Mouse (Mus musculus) testis, adult 2 months (tissue): ENCODE measurements around the gene Nudt1. TPM values are rescaled to one million over a fixed set of nuclear protein-coding genes. Genes with fewer than 3 reads are reported as not detected.

ENCODE experiments used
- H3K27ac ChIP-seq: fragments of 200-500 bp; 2 replicates; pipeline ENCODE4 v1.5.1; 2012; ENCODE audit warnings: low read depth, low read length; ENCODE audit not compliant: control insufficient read depth, insufficient read depth
- H3K27me3 ChIP-seq: fragments of 200-500 bp; 2 replicates; pipeline ENCODE4 v1.6.1; 2012; ENCODE audit warnings: mild to moderate bottlenecking, low read length, moderate library complexity; ENCODE audit not compliant: control insufficient read depth, insufficient read depth
- H3K36me3 ChIP-seq: fragments of 200-500 bp; 2 replicates; pipeline ENCODE4 v1.6.1; 2012; ENCODE audit warnings: mild to moderate bottlenecking, low read length; ENCODE audit not compliant: control insufficient read depth, insufficient read depth
- H3K4me1 ChIP-seq: fragments of 200-500 bp; 2 replicates; pipeline ENCODE4 v1.6.1; 2012; ENCODE audit warnings: low read length; ENCODE audit not compliant: control insufficient read depth, insufficient read depth
- H3K4me3 ChIP-seq: fragments of 200-500 bp; 2 replicates; pipeline ENCODE4 v1.5.1; 2012; ENCODE audit warnings: low read depth, mild to moderate bottlenecking, low read length, moderate library complexity, mixed read lengths; ENCODE audit not compliant: control insufficient read depth
- CTCF ChIP-seq: fragments of 200-500 bp; IDR thresholded peaks from 2 replicates; pipeline ENCODE4 v1.5.1; 2012; ENCODE audit warnings: low read depth, mild to moderate bottlenecking, inconsistent platforms, low read length, moderate library complexity; ENCODE audit not compliant: control insufficient read depth, insufficient read depth, insufficient replicate concordance
- POLR2A ChIP-seq: fragments of 200-500 bp; IDR thresholded peaks from 2 replicates; pipeline ENCODE4 v1.6.1; 2012; ENCODE audit warnings: low read depth, mild to moderate bottlenecking, inconsistent platforms, low read length, moderate library complexity; ENCODE audit not compliant: control insufficient read depth
- polyA plus RNA-seq: library from polyadenylated mRNA; depleted of rRNA; stranded (reverse); fragments of >200 nt; gene quantifications from 2 replicates; pipeline ENCODE4 v1.2.3, GENCODE M21; 2012; rRNA removed

Nudt1 gene
- polyA plus RNA-seq, result 4.1 and 4.5 TPM in 2 replicates

DNA sequence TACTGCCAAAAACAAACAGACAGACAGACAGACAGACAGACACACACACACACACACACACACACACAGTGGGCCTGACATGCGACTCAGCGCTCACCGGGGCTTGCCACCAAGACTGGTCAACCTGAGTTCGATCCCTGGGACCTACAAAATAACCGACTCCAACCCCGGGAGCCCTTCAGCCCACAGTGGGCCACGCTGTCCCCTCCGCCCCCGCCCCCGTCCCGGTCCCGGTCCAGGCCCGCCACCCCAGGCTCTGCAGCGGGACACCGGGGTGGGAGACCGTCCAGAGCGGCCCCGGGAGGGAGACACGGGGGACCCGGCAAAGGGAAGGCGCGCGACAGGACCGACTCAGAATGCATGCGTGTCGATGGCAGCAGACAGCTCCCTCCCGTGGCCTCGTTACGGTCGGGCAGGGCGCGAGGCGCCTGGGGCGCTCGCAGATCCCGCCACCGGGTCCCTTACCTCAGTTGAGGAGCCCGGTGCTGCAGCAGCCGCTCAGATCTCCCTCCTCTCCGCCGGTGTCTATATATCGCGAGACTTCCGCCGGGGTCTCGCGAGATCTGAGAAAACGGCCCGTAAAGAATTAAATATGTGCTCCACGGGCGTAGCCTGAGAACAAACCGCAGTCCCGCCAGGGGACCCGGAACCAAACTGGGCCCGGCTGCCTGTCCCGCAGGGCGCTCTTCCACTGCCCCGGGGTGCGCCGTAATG lies at the start of gene Nudt1, which contains the start of gene Mad1l1:
Gene Nudt1, plus strand, starts transcription at position 615 of the 714 bp plus-strand sequence.
Gene Mad1l1, minus strand, starts transcription at position 511 of the 714 bp plus-strand sequence.
- TF ChIP-seq POLR2A (peak; percentile 69), CTCF (no peak)
- H3K4me3 ChIP-seq, result peak within 1 kb of the TSS; percentile 96
- H3K36me3 ChIP-seq, result no peaks in the 10 kb centered on the region
- H3K27ac ChIP-seq, result peak within 1 kb of the TSS; percentile 73
- H3K4me1 ChIP-seq, result peaks cover 5% of the 10 kb centered on the region
- no peaks in the 10 kb centered on the region for H3K27me3 ChIP-seq

DNA sequence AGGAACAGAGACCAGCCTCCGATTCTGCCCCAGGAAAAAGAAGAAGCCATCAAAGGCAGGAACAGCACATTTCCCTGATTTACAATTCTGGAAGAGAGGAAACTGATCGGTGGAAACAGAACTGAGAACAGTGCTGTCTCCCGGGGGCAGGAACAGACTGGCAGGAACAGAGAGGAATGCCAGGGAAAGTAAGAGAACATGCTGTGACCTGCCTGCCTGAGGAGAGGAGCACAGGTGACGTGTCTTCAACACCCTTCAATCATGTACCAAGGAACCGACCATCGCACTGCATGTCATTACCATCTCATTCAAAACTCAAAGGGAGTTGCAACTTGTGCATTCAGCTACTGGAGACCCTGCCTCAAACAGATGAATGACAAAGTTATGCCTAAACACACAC lies 44.7 kb upstream of the Nudt1 start:
- H3K27me3 ChIP-seq, result no peaks in the 10 kb centered on the region
- H3K4me3 ChIP-seq, result no peak overlapping the region
- H3K36me3 ChIP-seq, result no peaks in the 10 kb centered on the region; the same call in 1 of the 2 replicates
- H3K4me1 ChIP-seq, result no peaks in the 10 kb centered on the region
- no peak overlapping the region for H3K27ac ChIP-seq
- no peak for TF ChIP-seq CTCF
- TF ChIP-seq POLR2A, result no peak

DNA sequence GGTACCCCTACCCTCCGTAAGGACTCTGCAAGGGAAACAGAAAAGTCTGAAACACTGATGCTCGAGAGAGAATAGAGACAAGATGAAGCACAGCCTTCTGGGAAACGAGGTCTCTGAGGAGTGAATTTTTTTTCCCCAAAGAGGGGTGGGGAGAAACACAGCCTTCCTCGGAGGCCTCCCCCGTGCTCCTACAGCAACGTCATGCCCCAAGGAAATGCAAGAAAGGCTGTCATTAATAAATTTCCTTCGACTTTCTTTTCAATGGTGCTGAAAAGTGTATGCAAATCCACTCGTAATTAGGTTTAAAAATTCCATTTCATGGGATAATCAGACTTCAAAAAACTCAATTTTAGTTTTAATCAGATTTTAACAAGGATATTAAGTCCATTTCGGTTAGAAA lies 41.3 kb upstream of the Nudt1 start:
- Histone ChIP-seq H3K27ac (no peak overlapping the region), H3K4me3 (no peak overlapping the region), H3K4me1 (no peaks in the 10 kb centered on the region), H3K36me3 (no peaks in the 10 kb centered on the region; the same call in 1 of the 2 replicates), H3K27me3 (no peaks in the 10 kb centered on the region)
- TF ChIP-seq CTCF, result no peak
- TF ChIP-seq POLR2A, result no peak

DNA sequence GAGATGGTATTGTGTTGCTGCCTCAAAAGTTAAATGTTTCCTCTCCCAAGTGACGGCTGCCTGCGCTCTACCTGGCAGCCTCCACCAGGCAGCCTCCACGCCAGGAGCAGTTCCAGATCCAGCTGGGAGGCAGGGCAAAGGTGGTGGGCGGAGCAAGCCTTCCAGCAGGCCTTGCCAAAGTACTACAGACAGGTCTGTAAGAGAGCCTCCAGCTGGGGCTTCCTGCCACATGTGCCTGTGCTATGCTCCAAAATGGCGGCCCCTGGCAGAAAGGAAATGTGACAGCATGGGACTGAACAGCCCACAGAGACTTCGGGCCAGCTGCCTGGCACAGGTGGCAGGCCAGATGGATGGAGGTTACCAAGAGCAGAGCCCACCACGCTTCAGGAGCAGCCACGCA lies 39.1 kb upstream of the Nudt1 start:
- H3K4me3 ChIP-seq, result no peak overlapping the region
- H3K27ac ChIP-seq, result no peak overlapping the region
- H3K27me3 ChIP-seq, result no peaks in the 10 kb centered on the region
- no peak for TF ChIP-seq POLR2A
- no peak for TF ChIP-seq CTCF
- H3K36me3 ChIP-seq, result no peaks in the 10 kb centered on the region
- H3K4me1 ChIP-seq, result no peaks in the 10 kb centered on the region

DNA sequence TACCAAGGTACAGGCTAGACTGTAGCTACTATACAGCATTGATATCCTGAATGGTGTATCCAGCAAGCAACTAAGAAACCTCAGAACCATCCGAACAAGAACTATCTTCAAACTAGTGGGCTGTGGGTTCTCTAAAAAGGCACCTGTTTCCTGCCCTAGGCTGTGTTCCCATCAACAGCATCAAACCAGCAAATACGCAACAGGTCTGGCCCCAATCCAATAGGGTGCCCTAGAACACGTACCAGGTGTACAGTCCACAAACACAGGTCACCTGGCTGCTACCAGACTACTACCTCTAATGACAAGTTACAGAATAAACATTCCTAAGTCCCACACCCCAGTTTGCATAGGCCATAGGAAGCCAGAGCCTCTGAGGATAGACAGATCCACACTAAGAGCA lies 38.6 kb upstream of the Nudt1 start:
- Histone ChIP-seq H3K4me3 (no peak overlapping the region), H3K36me3 (no peaks in the 10 kb centered on the region), H3K4me1 (no peaks in the 10 kb centered on the region), H3K27ac (no peak overlapping the region), H3K27me3 (no peaks in the 10 kb centered on the region)
- no peak for TF ChIP-seq CTCF
- TF ChIP-seq POLR2A, result no peak

DNA sequence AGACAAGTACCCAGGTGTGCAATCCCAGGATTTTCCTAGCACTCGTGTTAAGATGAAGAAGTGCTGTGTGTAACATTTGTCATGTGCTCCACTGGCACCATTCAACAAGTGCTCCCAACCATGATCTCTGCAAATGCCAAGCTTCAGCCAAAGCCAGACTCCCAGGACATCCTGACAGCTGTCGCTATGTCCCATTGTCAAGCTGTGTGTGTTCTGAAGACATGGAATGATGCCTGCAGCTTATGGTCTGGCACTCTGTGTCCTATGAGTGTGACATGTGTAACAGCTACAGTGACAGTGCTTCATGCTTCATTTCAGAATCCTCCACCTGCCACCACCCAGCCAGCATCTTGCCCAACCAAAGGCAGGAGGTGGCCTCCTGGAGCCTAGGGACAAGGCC lies 37.4 kb upstream of the Nudt1 start:
- Histone ChIP-seq H3K27me3 (no peaks in the 10 kb centered on the region), H3K4me1 (no peaks in the 10 kb centered on the region), H3K27ac (no peak overlapping the region), H3K36me3 (no peaks in the 10 kb centered on the region), H3K4me3 (no peak overlapping the region)
- TF ChIP-seq CTCF (no peak), POLR2A (no peak)

DNA sequence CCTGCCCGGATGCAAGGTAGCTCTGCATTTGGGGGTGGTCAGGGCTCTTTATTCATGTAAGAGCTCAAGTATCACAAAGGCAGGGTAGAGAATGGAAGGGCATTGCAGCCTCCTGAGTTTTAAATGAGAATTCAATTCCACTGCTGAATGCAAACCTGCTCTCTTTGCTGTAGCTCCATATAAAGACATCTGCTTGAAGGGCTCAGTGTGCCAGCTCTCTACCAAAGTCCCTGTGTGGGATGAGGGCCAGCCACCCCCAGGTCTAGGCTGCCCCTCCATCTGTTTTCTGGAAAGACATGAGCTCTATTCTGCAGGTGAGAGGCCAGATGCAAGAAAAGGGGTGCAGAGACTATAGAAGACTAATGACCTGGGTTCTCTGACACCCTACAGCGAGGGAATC lies 36.7 kb upstream of the Nudt1 start:
- no peak overlapping the region for H3K27ac ChIP-seq
- H3K27me3 ChIP-seq, result no peaks in the 10 kb centered on the region
- TF ChIP-seq CTCF (no peak), POLR2A (no peak)
- no peak overlapping the region for H3K4me3 ChIP-seq
- no peaks in the 10 kb centered on the region for H3K36me3 ChIP-seq
- no peaks in the 10 kb centered on the region for H3K4me1 ChIP-seq

DNA sequence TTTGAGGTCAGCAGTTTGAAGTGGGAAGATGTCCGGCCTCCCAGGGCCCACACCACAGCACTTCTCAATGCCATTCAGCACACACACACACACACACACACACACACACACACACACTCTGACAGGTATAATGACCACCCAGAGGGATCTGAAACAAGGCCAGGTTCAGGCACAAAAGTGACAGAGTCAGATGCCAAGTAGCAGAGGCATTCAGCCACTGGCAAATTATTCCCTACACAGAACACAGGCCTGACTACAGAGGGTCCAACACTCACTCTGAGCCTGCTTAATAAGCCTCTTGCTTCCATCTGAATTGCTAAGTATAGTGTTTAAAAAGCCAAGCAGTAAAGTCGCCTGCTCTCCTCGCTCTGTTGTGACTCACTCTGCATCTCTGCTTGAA lies 33.2 kb upstream of the Nudt1 start:
- H3K36me3 ChIP-seq, result no peaks in the 10 kb centered on the region

More for the DNA sequence above, 33.2 kb upstream of the Nudt1 start:
- Histone ChIP-seq H3K4me1 (no peaks in the 10 kb centered on the region), H3K27me3 (no peaks in the 10 kb centered on the region), H3K27ac (no peak overlapping the region), H3K4me3 (no peak overlapping the region)
- TF ChIP-seq POLR2A (no peak), CTCF (no peak)
